Mouse (Mus musculus): Measurements from ENCODE around the gene 1700001K19Rik.

- no peak for TF ChIP-seq CTCF (IDR thresholded peaks at IDR 0.05; ENCODE audit: low read depth, low read length)
- TF ChIP-seq POLR2A (IDR thresholded peaks at IDR 0.05; ENCODE audit: insufficient read depth, low read length) = no peak
- TF ChIP-seq EP300 (IDR thresholded peaks at IDR 0.05; ENCODE audit: insufficient read depth, low read depth, low read length) = peak; percentile 30
Observed at GRCm38 (mm10) chr12:110706337-110707231, 24.2 kb upstream of the 1700001K19Rik start.
